Mouse (Mus musculus) forebrain, embryonic 11.5 days (tissue): Measurements from ENCODE around the gene Enkur. TPM values are rescaled to one million over a fixed set of nuclear protein-coding genes. Genes with fewer than 3 reads are reported as not detected.

Source experiments
- ATAC-seq: fragments of 200-750 bp; cut with Nextera tagmentation; replicated peaks from 2 replicates; pipeline ENCODE4 v1.8.0; 2017; ENCODE audit warnings: moderate TSS enrichment; ENCODE audit not compliant: low FRiP score
- DNase-seq: peaks from one replicate; pipeline ENCODE4 v3.0.0-alpha.2; 2017; ENCODE audit warnings: low spot score
- H3K27ac ChIP-seq: fragments of 300-500 bp; sonication (generic); 2 replicates; pipeline ENCODE4 v1.5.1; 2014; ENCODE audit warnings: low read depth, low read length
- H3K27me3 ChIP-seq: fragments of 300-500 bp; sonication (generic); 2 replicates; pipeline ENCODE4 v1.6.1; 2014; ENCODE audit warnings: mild to moderate bottlenecking, low read length, mixed read lengths; ENCODE audit not compliant: control insufficient read depth, insufficient read depth
- H3K36me3 ChIP-seq: fragments of 300-500 bp; sonication (generic); 2 replicates; pipeline ENCODE4 v1.6.1; 2014; ENCODE audit warnings: mild to moderate bottlenecking, low read length, moderate library complexity, mixed read lengths; ENCODE audit not compliant: control insufficient read depth, insufficient read depth
- H3K4me1 ChIP-seq: fragments of 300-500 bp; sonication (generic); replicated peaks from 2 replicates; pipeline ENCODE4 v1.6.1; 2014; ENCODE audit warnings: low read length, mixed read lengths; ENCODE audit not compliant: control insufficient read depth, insufficient read depth
- H3K4me2 ChIP-seq: fragments of 300-500 bp; sonication (generic); 2 replicates; pipeline ENCODE4 v1.6.1; 2014; ENCODE audit warnings: low read depth, mild to moderate bottlenecking, low read length, moderate library complexity, mixed read lengths; ENCODE audit not compliant: severe bottlenecking
- H3K4me3 ChIP-seq: fragments of 300-500 bp; sonication (generic); 2 replicates; pipeline ENCODE4 v1.5.1; 2014; ENCODE audit warnings: low read depth, low read length
- H3K9ac ChIP-seq: fragments of 300-500 bp; sonication (generic); 2 replicates; pipeline ENCODE4 v1.6.1; 2014; ENCODE audit warnings: low read length
- H3K9me3 ChIP-seq: fragments of 300-500 bp; sonication (generic); 2 replicates; pipeline ENCODE4 v1.6.1; 2016; ENCODE audit warnings: low read length, mixed read lengths; ENCODE audit not compliant: control insufficient read depth
- WGBS: fragments of 180-500 bp; shearing (Covaris S2); extraction: QIAGEN DNeasy Blood & Tissue Kit; methylation state at CpG from one replicate; pipeline ENCODE4 v1.1.7; 2014; 5-methylcytosine and 5-hydroxymethylcytosine counted together
- polyA plus RNA-seq: library from polyadenylated mRNA; unstranded; fragments of >200 nt; fragmentation: Nextera tagmentation; extraction: Ambion mirVana; gene quantifications from 2 replicates; pipeline ENCODE4 v1.2.1, GENCODE M21; 2014

Gene Enkur
- polyA plus RNA-seq, 1 experiment from 2014 or later = 1.4 TPM

- H3K27ac ChIP-seq = peak overlapping the region; percentile 84
- peak overlapping the region; percentile 97 for H3K4me2 ChIP-seq
- H3K9ac ChIP-seq = peak overlapping the region; percentile 86
- no peaks in the 10 kb centered on the region for H3K4me1 ChIP-seq
- H3K9me3 ChIP-seq = peaks cover 3% of the 10 kb centered on the region; the same call in 1 of the 2 replicates
- peak overlapping the region; percentile 47 for H3K4me3 ChIP-seq
- WGBS = 16% methylated on average over 7 of the region's 7 CpGs
- peak; percentile 40 for ATAC-seq
- H3K36me3 ChIP-seq = no peaks in the 10 kb centered on the region
- H3K27me3 ChIP-seq = no peaks in the 10 kb centered on the region
- DNase-seq = peak; percentile 51
Observed at GRCm38 (mm10) chr2:21141189-21141519, 64.0 kb downstream of the Enkur start.

Other genes with a start within 250 kb of the Enkur start
- 56.9 and 61.2 TPM in 2 replicates for gene Arhgap21, start 236.5 kb downstream of the Enkur start, polyA plus RNA-seq
- 18.2 and 20.3 TPM in 2 replicates for gene Thnsl1, start 359 bp upstream of the Enkur start, polyA plus RNA-seq
- 0.11 and 0.47 TPM in 2 replicates for gene Gpr158, start 162.2 kb upstream of the Enkur start, polyA plus RNA-seq